Mouse (Mus musculus): ENCODE data around the gene Cops3. TPM values are rescaled to one million over a fixed set of nuclear protein-coding genes. Genes with fewer than 3 reads are reported as not detected.

Gene Cops3
- total RNA-seq, 2 experiments from 2014 or later: 42.7 to 57.4 TPM

DNA sequence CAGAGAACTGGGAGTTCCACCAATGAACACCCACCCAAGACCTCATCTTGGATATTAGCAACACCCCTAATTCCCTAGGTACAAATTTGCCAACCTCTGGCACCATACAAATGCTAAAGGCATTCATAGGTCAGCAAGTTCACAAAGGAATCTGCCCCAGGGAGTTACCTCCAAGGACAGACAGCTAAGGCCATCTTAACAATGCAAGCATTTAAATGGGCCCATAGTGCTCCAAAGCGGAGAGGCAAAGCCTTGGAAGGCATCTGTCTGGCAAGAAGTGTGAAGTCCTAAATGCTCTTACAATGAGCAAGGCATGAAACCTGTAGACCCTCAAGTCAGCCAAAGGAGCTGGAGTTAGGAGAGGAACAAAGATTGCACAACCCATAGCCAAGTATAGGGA is 25.3 kb downstream of the Cops3 start:
- no peak for ATAC-seq (replicated peaks; ENCODE audit: low FRiP score, poor library complexity, severe bottlenecking)

DNA sequence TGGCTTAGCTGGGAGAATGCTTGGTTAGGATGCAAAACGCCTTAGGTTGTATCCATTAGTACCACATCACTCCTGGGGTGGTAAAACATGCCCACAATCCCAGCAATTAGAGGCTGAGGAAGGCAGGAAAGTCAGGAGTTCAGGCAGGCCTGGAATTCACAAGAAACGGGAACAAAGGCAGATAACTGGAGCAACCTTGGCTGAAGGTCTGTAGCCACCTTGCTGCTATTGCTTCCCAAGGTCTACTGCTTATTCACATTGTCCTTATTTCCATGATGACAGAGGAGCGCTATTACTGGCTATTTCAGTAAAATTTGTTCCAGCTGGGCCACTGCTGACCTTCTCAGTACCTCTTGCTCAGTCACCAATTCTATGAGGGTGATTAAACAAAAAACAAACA is 26.4 kb downstream of the Cops3 start:
- no peak for ATAC-seq (replicated peaks; ENCODE audit: low FRiP score, poor library complexity, severe bottlenecking)

DNA sequence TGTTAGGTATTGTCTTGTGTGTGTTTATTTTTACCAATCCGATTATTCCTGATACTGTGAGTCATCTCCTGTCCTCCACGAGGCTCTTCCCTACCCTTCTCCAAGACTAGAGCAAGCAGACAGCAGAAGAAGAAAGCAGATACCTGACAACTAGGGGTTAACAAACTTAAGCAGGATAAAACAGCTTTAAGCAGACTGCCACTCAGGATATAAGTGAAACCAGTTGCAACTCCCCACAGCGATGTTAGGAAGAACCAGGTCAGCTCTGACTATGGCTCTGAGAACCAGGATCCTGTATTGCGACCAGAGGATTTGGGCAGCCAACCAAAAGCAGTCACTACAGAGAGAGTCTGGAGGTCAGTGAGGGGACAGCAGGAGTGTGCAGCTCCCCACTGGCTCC is 28.4 kb downstream of the Cops3 start:
- no peak for ATAC-seq (replicated peaks; ENCODE audit: low FRiP score, poor library complexity, severe bottlenecking)

DNA sequence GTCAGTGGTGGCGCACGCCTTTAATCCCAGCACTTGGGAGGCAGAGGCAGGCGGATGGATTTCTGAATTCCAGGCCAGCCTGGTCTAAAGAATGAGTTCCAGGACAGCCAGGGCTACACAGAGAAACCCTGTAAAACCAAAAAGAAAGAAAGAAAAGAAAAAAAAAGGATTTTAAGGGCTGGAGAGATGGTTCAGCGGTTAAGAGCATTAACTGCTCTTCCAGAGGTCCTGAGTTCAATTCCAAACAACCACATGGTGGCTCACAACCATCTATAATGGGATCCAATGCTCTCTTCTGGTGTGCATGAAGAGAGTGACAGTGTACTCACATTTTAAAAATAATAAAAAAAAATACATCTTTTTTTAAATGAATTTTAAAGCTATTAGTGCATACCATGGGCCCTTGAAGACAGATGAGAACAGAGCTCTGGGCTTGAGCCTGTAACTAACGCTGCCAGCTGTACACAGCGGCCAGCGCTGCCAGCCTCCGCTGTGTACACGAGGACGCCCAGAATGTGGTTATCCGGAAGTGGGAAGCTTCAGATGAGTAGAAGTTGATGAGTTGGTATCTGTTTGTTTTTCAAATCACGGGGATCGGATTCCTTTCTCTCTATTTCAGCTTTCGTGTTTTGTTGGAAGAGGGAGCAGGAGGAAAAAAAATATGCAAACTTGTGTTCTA is 29.0 kb downstream of the Cops3 start:
- ATAC-seq (replicated peaks; ENCODE audit: low FRiP score, poor library complexity, severe bottlenecking): no peak

DNA sequence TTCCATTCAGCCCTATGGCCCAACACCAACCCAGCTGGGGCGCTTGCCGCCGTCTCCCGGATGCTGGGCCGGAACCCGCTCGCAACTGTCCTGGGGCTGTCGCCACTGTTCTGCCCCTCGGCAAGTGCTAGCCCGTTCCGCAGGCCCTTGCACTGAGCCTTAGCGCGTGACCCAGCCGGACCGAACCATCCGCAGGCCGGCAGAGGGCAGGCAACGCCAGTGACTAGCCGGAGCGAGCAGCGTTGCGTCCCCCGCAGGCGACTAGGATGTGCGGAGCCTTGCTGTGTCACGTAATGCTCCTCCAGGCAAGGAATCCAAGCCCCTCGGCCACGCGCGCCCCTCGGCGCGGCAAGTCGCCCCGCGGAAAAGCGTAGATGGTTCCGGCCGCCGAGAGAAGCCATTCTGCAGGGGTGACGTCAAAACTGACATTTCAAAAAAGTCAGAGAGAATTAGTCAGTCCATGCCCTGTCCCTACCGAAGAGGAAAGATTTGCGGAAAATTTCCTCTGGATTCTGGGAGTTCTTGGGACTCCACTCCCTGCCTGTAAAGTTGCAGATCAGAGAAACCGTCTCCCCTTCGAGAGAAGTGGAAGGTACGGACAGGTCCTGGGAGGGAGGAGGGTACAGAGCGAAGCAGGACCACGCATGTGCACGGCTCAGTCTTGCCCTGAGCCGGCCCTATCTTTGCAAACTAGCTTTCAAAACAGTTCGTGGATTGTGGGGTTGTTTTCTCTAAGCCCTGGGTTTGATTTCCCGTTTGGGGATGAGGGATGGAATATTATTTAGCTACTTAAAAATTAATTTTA is 29.8 kb downstream of the Cops3 start, which contains the start of gene Flcn:
Gene Flcn, minus strand, starts transcription at position 347 of the 805 bp plus-strand sequence.
- ATAC-seq (replicated peaks; ENCODE audit: low FRiP score, poor library complexity, severe bottlenecking): peak; percentile 90

DNA sequence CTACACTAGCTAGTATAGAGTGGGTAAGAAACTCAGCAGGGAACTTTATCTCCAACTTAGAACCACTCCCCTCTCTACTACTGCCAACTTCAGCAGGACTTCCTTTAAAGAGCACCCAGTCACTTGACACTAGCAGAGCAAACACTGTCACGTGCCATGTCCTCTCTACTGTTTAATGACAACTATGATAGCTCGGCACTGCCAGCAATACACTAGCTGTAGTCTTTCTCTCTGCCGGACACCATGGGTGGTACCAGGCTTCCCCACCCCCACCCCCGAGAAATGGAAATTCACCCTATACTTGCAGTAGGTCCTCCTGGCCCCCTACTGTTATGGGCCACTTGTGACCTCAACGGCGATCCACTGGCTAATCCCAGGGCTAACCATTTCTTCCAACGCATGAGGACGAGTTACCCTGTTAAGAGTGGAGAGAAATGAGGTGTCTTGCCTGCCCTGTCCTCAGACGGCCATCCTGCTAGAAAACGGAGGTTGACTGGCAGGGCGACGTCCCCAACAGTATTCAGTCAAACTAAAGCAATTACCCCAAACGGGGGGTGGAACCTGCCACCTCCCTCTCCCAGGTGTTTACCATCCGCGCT is 30.5 kb downstream of the Cops3 start:
- ATAC-seq (replicated peaks; ENCODE audit: low FRiP score, poor library complexity, severe bottlenecking): peak; percentile 55

DNA sequence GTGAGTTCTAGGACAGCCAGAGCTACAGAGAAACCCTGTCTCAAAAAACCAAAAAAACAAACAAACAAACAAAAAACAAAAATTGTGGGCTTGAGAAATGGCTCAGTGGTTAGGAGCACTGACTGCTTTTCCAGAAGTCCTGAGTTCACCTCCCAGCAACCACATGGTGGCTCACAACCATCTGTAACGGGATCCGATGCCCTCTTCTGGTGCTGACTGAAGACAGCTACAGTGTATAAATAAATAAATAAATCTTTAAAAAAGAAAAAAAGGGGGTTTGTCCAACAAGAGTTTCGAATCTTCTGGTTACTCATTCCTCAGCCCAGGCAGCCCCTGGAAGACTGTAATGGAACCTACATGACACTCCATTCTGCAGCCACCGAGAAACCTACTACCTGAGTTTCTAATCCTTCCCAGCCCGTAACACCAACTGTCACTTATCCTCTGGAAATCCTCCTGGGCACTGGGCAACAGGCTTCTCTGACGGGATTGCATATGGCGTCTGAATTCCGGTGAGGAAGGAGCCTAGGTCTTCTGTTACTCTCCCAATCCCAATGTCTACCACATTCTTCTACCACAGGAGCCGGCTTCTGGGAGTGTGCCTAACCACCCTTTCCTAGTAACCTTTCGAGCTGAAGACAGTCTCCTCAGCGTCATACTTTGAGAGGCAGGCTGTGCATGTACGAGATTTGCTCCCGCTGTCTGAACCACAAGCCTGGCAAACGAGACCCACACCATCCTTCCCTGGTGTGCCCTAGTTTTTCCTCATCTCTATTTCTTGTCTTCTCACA is 31.3 kb downstream of the Cops3 start:
- ATAC-seq (replicated peaks; ENCODE audit: low FRiP score, poor library complexity, severe bottlenecking): no peak

DNA sequence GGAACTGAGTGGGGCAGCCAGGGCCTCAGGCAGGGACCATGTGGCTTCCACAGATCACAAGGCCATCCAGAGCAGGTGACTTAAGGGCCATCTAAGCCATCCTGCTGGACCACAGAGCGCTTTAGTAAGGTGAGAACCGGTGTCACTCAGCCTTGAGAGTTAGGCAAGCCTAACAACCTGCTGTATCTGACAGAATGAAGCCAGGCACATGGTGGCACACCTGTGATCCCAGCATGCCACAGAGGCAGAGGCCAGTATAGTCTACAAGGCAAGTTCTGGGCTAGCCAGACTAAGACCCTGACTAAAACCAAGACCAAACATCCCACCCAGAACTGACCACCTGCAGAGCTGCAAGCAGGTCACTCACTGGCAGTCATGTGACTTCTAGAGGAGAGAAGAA is 34.0 kb downstream of the Cops3 start:
- no peak for ATAC-seq (replicated peaks; ENCODE audit: low FRiP score, poor library complexity, severe bottlenecking)

DNA sequence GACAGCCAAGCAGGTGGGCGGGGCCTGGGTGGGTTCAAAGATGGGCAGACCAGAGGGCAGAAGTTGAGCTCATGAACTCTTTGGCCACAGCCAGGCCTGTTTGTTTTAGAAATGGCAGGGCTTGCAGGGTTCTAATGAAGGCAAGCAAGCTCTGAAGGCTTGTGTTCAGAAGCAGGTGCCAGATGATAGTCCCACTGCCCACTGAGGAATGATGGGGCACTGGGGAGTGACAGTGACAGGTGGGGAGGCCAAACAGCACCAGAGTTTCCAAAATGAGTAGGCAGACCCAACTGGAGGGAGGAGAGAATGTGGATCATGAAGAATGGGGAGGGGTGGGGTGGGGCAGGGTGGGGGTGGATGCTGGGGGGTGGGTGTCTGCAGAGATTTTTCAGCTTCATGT is 34.4 kb downstream of the Cops3 start:
- no peak for ATAC-seq (replicated peaks; ENCODE audit: low FRiP score, poor library complexity, severe bottlenecking)

DNA sequence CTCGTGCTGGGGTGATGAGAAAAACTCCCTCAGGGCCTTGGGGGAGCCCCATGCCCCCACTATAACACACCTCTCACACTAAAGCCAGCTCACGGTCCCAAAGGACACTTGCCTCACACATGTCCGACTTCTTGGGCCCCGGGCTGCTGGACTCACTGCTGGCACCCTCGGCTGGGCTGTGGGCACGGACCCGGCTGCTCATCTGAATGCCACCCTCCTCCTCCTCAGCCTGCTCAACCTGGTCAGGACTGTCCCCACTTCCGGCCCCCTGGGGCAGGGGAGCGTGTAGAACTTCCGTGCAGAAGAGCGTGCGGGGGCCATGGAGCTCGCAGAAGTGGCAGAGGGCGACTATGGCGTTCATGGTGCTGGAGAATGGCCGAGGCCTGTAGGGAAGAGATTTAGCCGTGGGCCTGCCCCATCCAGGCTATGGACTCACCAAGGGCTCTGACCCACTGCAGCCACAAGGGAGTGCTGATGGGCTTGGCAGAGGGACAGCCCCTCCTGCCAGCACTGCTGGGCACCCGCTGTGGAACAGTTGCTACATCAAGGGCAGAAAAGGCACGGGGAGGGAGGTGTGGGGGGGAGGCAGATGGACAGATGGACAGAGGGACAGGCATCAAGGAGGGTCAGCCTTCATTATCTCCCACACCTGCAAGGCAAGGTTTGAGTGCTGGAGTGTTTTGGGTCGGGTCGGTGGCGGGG is 35.1 kb downstream of the Cops3 start:
- ATAC-seq (replicated peaks; ENCODE audit: low FRiP score, poor library complexity, severe bottlenecking): no peak

DNA sequence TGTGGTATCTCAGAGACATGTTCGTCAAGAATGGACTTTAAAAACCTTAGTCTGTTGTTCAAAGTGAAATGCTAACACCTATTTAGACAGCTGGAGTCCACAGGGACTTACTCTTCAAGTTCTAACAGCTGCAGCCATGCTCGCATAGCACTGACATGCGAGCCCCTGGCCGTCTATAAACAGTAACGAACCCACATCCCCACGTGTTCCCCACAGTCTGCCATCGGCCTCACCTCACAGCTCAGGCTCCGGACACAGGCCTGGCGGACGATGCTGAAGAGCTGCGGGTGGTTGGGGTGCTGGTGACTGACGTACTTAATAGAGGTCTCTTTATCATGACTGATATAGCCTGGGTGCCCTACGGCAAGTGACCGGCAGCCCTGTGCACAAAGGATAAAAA is 36.1 kb downstream of the Cops3 start:
- ATAC-seq (replicated peaks; ENCODE audit: low FRiP score, poor library complexity, severe bottlenecking): no peak

DNA sequence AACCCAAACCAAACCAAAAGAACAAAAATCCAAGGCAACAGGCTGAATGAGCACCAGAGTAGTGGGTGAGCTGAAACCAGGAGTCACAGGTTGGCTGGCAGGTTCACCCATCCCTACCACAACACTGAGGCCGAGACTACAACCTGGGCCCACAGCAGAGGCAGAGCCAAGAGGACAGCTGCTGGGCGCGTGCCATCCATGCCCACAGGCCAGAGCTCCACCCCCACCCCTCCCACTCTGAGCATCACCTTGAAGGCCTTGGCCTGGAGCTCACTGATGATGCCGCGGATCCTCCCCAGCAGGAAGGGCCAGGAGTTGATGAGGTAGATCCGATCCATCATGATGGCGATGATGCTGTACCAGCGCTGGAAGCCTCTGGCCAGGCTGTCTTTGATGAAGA is 37.8 kb downstream of the Cops3 start:
- ATAC-seq (replicated peaks; ENCODE audit: low FRiP score, poor library complexity, severe bottlenecking): no peak

DNA sequence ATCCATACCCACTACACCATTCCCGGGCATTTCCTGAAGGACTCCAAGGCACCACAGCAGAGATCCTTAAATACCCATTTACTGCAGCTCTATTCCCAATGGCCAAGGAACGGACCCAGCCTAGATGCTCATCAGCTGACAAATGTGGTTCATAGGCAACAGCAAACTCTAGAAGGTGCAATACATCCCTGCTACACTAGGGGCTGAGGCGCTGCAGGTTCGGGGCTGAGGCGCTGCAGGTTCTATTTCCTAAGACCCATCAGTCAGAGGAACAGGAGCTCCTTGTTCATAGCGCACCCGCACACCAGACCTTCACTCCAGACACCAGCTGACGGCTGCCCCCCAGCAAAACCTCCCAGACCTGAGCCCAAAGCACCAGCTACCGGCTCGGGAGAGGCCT is 39.2 kb downstream of the Cops3 start:
- ATAC-seq (replicated peaks; ENCODE audit: low FRiP score, poor library complexity, severe bottlenecking): no peak

DNA sequence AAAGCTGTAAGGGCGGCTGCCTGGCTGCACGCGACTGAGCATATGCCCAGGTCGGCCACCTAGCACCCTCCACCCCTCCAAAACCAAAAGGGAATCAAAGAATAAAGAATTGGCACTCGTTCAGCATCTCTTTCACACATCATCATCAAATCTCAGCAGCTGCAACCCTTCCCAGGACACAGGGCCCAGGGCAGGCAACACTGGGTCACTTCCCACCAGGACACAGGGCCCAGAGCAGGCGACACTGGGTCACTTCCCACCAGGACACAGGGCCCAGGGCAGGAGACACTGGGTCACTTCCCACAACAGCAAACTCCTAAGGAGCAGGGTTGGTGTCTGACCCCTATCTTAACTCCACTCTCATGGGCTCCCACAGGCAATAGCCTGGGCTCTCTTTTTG is 46.2 kb downstream of the Cops3 start:
- no peak for ATAC-seq (replicated peaks; ENCODE audit: low FRiP score, poor library complexity, severe bottlenecking)

DNA sequence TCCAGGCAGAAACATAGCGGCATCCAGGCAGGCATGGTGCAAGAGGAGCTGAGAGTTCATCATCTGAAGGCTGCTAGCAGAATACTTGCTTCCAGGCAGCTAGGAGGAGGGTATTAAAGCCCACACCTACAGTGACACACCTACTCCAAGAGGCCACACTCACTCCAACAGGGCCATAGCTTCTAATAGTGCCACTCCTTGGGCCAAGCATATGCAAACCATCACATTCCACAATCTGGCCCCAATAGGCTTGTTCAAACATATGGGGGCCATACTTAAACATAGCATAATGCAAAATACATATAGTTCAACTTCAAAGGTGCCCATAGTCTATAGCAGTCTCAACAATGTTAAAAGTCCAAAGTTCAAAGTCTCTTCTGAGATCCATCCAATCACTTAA is 50.3 kb downstream of the Cops3 start:
- ATAC-seq (replicated peaks; ENCODE audit: low FRiP score, poor library complexity, severe bottlenecking): no peak

DNA sequence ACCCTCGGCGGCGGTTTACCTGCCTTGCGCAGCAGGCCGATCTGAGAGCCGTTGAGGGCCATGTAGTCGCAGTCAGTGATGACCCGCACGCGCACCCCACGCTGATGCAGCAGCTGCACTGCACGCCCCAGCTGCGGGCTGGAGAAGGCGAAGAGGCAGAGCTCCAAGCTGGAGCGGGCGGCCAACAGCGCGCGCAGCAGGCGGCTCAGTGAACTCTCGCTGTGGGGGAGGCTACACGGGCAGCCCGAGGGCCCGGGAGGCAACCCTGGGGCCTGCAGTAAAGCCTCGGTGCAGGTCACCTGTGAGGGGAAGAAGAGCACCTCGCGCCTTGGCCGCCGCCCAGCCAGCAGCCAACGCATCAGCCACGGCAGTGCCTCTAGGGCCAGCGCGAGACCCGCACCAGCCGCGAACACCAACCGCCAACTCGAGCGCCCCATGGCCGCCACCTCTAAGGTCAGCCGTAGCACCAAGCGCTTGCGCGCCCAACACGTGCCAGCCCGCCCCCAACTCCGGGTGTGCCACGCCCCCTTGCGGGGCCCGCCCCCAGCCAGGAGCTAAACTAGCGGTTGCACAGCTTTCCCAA is 52.3 kb downstream of the Cops3 start, which contains the start of gene Pld6:
Gene Pld6, minus strand, starts transcription at position 447 of the 583 bp plus-strand sequence.
- ATAC-seq (replicated peaks; ENCODE audit: low FRiP score, poor library complexity, severe bottlenecking): no peak

DNA sequence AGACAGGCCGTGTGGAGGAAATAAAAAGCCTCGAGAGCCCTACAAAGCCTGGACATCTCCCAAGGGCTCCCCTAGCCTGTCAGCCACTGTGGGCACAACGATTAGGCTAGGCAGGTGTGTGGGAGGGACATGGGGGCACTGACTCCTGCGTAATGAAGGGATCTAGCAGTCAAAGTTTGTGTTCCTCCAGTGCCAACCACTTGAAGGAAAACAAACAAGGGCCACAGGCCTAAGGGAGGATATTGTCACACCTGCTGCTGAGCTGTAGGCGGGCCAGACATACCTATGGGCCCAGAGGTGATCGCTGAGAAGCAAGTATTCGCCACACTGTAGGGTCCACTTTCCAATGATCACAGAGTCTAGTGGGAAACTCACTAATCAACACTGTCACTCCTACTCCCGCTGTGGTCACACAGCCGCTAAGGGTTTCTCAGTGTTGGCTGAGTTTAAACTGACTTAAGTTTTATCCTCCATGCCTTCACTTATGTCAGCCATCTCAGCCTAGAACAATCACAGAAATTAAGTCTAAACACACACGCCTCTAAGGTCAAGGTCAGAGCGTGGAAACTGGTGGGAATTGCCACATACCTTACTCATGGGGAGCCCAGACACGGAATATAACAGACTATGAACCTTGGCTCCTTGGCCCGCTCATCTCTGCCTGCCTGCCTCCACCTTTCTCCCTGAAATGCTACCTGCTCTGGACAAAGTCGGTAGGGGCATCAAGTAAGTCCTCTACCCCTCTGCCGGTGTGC is 53.0 kb downstream of the Cops3 start:
- no peak for ATAC-seq (replicated peaks; ENCODE audit: low FRiP score, poor library complexity, severe bottlenecking)

DNA sequence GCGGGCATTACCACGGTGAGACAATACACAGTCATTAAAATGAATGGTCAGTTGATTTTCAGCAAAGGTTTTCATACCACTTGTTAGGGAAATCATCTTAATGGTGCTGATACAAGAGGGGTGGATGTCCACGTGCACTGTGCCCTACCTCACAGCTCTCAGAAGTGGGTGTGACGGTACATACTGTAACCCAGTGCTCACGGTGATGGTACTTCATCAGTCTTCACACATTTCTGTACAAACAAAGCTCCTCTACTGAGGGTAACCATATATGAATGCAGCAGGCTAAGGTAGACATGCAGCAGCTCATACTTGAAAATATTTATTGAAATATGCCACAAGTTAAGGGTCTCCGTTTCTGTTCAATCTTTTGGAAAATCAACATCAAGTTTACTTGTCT is 56.0 kb downstream of the Cops3 start:
- no peak for ATAC-seq (replicated peaks; ENCODE audit: low FRiP score, poor library complexity, severe bottlenecking)

Measured in erythroid progenitor cell, adult 5-6 weeks (primary cell).